Mouse (Mus musculus) intestine, postnatal 0 days (tissue): ENCODE measurements at regions not wholly inside any gene's neighbourhood (a gene's known extent, or its start where the extent isn't known, plus 50 kb on each side); places are given as distances from the start of the nearest gene placed in this dataset.

Experiments used
- ATAC-seq: fragments of 200-750 bp; cut with Nextera tagmentation; 2 replicates; pipeline ENCODE4 v1.8.0; 2017; ENCODE audit warnings: mild to moderate bottlenecking, moderate TSS enrichment, moderate library complexity
- H3K27ac ChIP-seq: fragments of 300-500 bp; sonication (generic); 2 replicates; pipeline ENCODE4 v1.5.1; 2014; ENCODE audit warnings: mild to moderate bottlenecking, low read depth, low read length, moderate library complexity
- H3K27me3 ChIP-seq: fragments of 300-500 bp; sonication (generic); replicated peaks from 2 replicates; pipeline ENCODE4 v1.6.1; 2014; ENCODE audit warnings: low read length, mixed read lengths; ENCODE audit not compliant: control insufficient read depth, insufficient read depth
- H3K36me3 ChIP-seq: fragments of 300-500 bp; sonication (generic); 2 replicates; pipeline ENCODE4 v1.6.1; 2014; ENCODE audit warnings: mild to moderate bottlenecking, moderate library complexity; ENCODE audit not compliant: control insufficient read depth, insufficient read depth
- H3K4me1 ChIP-seq: fragments of 300-500 bp; sonication (generic); replicated peaks from 2 replicates; pipeline ENCODE4 v1.6.1; 2014; ENCODE audit warnings: antibody characterized with exemption, low read length, mixed read lengths; ENCODE audit not compliant: control insufficient read depth, insufficient read depth
- H3K4me2 ChIP-seq: fragments of 300-500 bp; sonication (generic); replicated peaks from 2 replicates; pipeline ENCODE4 v1.6.1; 2014; ENCODE audit warnings: low read depth, mild to moderate bottlenecking, moderate library complexity
- H3K4me3 ChIP-seq: fragments of 300-500 bp; sonication (generic); 2 replicates; pipeline ENCODE4 v1.5.1; 2014; ENCODE audit warnings: low read depth, low read length
- H3K9ac ChIP-seq: fragments of 300-500 bp; sonication (generic); 2 replicates; pipeline ENCODE4 v1.6.1; 2014; ENCODE audit warnings: mild to moderate bottlenecking, low read depth, low read length
- H3K9me3 ChIP-seq: fragments of 300-500 bp; sonication (generic); 2 replicates; pipeline ENCODE4 v1.6.1; 2016; ENCODE audit warnings: mixed run types; ENCODE audit not compliant: control insufficient read depth
- CTCF ChIP-seq: sonication (generic); IDR thresholded peaks from 2 replicates; pipeline ENCODE4 v1.5.1; 2016; ENCODE audit warnings: low read depth, mild to moderate bottlenecking, control low read depth, antibody characterized with exemption, moderate library complexity
- WGBS: fragments of 180-500 bp; shearing (Covaris S2); extraction: QIAGEN DNeasy Blood & Tissue Kit; methylation state at CpG from one replicate; pipeline ENCODE4 v1.1.7; 2014; 5-methylcytosine and 5-hydroxymethylcytosine counted together

- H3K27me3 ChIP-seq, result no peaks in the 10 kb centered on the region
Observed at GRCm38 (mm10) chr13:6157946-6158345, 296.7 kb downstream of the Klf6 start.

GRCm38 (mm10) chr13:6159412-6159811, 298.1 kb downstream of the Klf6 start:
- no peaks in the 10 kb centered on the region for H3K9me3 ChIP-seq
- no peak for ATAC-seq
- WGBS, result 69% methylated on average over 2 of the region's 2 CpGs
- H3K27me3 ChIP-seq, result no peaks in the 10 kb centered on the region
- no peak for TF ChIP-seq CTCF
- no peak overlapping the region for H3K4me3 ChIP-seq
- H3K36me3 ChIP-seq, result no peaks in the 10 kb centered on the region
- no peak overlapping the region for H3K27ac ChIP-seq
- no peaks in the 10 kb centered on the region for H3K4me1 ChIP-seq
- no peak overlapping the region for H3K9ac ChIP-seq
- H3K4me2 ChIP-seq, result no peak overlapping the region

More at GRCm38 (mm10) chr13:6157946-6158345, 296.7 kb downstream of the Klf6 start:
- Histone ChIP-seq H3K9me3 (no peaks in the 10 kb centered on the region), H3K36me3 (no peaks in the 10 kb centered on the region), H3K9ac (no peak overlapping the region), H3K27ac (no peak overlapping the region), H3K4me1 (no peaks in the 10 kb centered on the region), H3K4me3 (no peak overlapping the region), H3K4me2 (no peak overlapping the region)
- 76% methylated on average over 4 of the region's 4 CpGs for WGBS
- TF ChIP-seq CTCF, result no peak
- ATAC-seq, result no peak

- TF ChIP-seq CTCF, result no peak
- Histone ChIP-seq H3K4me2 (no peak overlapping the region), H3K9ac (no peak overlapping the region), H3K27me3 (no peaks in the 10 kb centered on the region), H3K4me3 (no peak overlapping the region), H3K36me3 (no peaks in the 10 kb centered on the region), H3K9me3 (no peaks in the 10 kb centered on the region), H3K27ac (no peak overlapping the region), H3K4me1 (no peaks in the 10 kb centered on the region)
- WGBS, result 94% methylated on average over 4 of the region's 4 CpGs
- ATAC-seq, result no peak
Observed at GRCm38 (mm10) chr13:6165916-6166315, 304.6 kb downstream of the Klf6 start.

- Histone ChIP-seq H3K36me3 (no peaks in the 10 kb centered on the region), H3K27ac (no peak overlapping the region), H3K4me1 (no peaks in the 10 kb centered on the region), H3K4me3 (no peak overlapping the region), H3K27me3 (no peaks in the 10 kb centered on the region), H3K4me2 (no peak overlapping the region), H3K9me3 (no peaks in the 10 kb centered on the region), H3K9ac (no peak overlapping the region)
- WGBS, result 77% methylated on average over 1 of the region's 1 CpGs
- TF ChIP-seq CTCF, result no peak
- no peak for ATAC-seq
Observed at GRCm38 (mm10) chr13:6167055-6167761, 305.9 kb downstream of the Klf6 start.

GRCm38 (mm10) chr13:6173095-6173494, 311.8 kb downstream of the Klf6 start:
- no peak for TF ChIP-seq CTCF

GRCm38 (mm10) chr13:6178362-6179070, 317.2 kb downstream of the Klf6 start:
- no peak overlapping the region for H3K4me2 ChIP-seq

More at GRCm38 (mm10) chr13:6173095-6173494, 311.8 kb downstream of the Klf6 start:
- Histone ChIP-seq H3K27ac (no peak overlapping the region), H3K36me3 (no peaks in the 10 kb centered on the region), H3K4me1 (no peaks in the 10 kb centered on the region), H3K4me2 (no peak overlapping the region), H3K27me3 (no peaks in the 10 kb centered on the region), H3K4me3 (no peak overlapping the region), H3K9me3 (no peaks in the 10 kb centered on the region), H3K9ac (no peak overlapping the region)
- no peak for ATAC-seq

More at GRCm38 (mm10) chr13:6178362-6179070, 317.2 kb downstream of the Klf6 start:
- Histone ChIP-seq H3K27me3 (no peaks in the 10 kb centered on the region), H3K27ac (no peak overlapping the region), H3K36me3 (no peaks in the 10 kb centered on the region), H3K9ac (no peak overlapping the region), H3K4me1 (no peaks in the 10 kb centered on the region), H3K4me3 (no peak overlapping the region), H3K9me3 (no peaks in the 10 kb centered on the region)
- WGBS, result 61% methylated on average over 9 of the region's 9 CpGs
- no peak for ATAC-seq
- TF ChIP-seq CTCF, result no peak
